Mouse (Mus musculus): Measurements from ENCODE around the gene Npepps. TPM values are rescaled to one million over a fixed set of nuclear protein-coding genes. Genes with fewer than 3 reads are reported as not detected.
"Not testable (repeated sequence)": the region's sequence is repeated elsewhere in the genome, so short reads cannot be mapped to it uniquely, and the experiment has no call there.

The Npepps gene
- polyA plus RNA-seq, 1 experiment = 41.8 TPM

- Histone ChIP-seq H3K27ac (ENCODE audit: control insufficient read depth, insufficient read depth, low read depth, low read length, poor library complexity) (no peak overlapping the region), H3K4me1 (ENCODE audit: control insufficient read depth, insufficient read depth, low read length) (no peaks in the 10 kb centered on the region; the same call in 1 of the 2 replicates), H3K4me3 (replicated peaks; ENCODE audit: control insufficient read depth, low read depth, low read length) (no peak overlapping the region)
- WGBS = 37% methylated on average over 6 of the region's 6 CpGs
- TF ChIP-seq CTCF (IDR thresholded peaks at IDR 0.05; ENCODE audit: control insufficient read depth, insufficient read depth, low read length) (no peak), POLR2A (IDR thresholded peaks at IDR 0.05; ENCODE audit: borderline replicate concordance, control insufficient read depth, low read depth, low read length) (no peak)
Observed at GRCm38 (mm10) chr11:97190992-97191391, 89.4 kb downstream of the Npepps start.

- H3K4me3 ChIP-seq (replicated peaks; ENCODE audit: control insufficient read depth, low read depth, low read length); H3K27ac ChIP-seq (ENCODE audit: control insufficient read depth, insufficient read depth, low read depth, low read length, poor library complexity); H3K4me1 ChIP-seq (ENCODE audit: control insufficient read depth, insufficient read depth, low read length): not testable (repeated sequence)
- 70% methylated on average over 6 of the region's 6 CpGs for WGBS
Observed at GRCm38 (mm10) chr11:97189645-97190044, 90.8 kb downstream of the Npepps start.

- Histone ChIP-seq H3K4me1 (ENCODE audit: control insufficient read depth, insufficient read depth, low read length) (no peaks in the 10 kb centered on the region; the same call in 1 of the 2 replicates), H3K27ac (ENCODE audit: control insufficient read depth, insufficient read depth, low read depth, low read length, poor library complexity) (no peak overlapping the region), H3K4me3 (replicated peaks; ENCODE audit: control insufficient read depth, low read depth, low read length) (no peak overlapping the region)
- no peak for TF ChIP-seq POLR2A (IDR thresholded peaks at IDR 0.05; ENCODE audit: borderline replicate concordance, control insufficient read depth, low read depth, low read length)
- TF ChIP-seq CTCF (IDR thresholded peaks at IDR 0.05; ENCODE audit: control insufficient read depth, insufficient read depth, low read length) = no peak
- 24% methylated on average over 3 of the region's 3 CpGs for WGBS
Observed at GRCm38 (mm10) chr11:97189231-97189630, 91.2 kb downstream of the Npepps start.

GRCm38 (mm10) chr11:97188643-97188955 lies 91.8 kb downstream of the Npepps start:
- TF ChIP-seq POLR2A (IDR thresholded peaks at IDR 0.05; ENCODE audit: borderline replicate concordance, control insufficient read depth, low read depth, low read length) (no peak), CTCF (IDR thresholded peaks at IDR 0.05; ENCODE audit: control insufficient read depth, insufficient read depth, low read length) (no peak)
- Histone ChIP-seq H3K4me1 (ENCODE audit: control insufficient read depth, insufficient read depth, low read length) (no peaks in the 10 kb centered on the region; the same call in 1 of the 2 replicates), H3K4me3 (replicated peaks; ENCODE audit: control insufficient read depth, low read depth, low read length) (peak overlapping the region; percentile 73), H3K27ac (ENCODE audit: control insufficient read depth, insufficient read depth, low read depth, low read length, poor library complexity) (peak overlapping the region; percentile 99)
- WGBS = under 1% methylated on average over 15 of the region's 15 CpGs

GRCm38 (mm10) chr11:97187764-97188642 lies 92.4 kb downstream of the Npepps start, which contains the start of gene Kpnb1:
Kpnb1 (minus strand) TSS chr11:97187881.
- under 1% methylated on average over 96 of the region's 101 CpGs for WGBS
- H3K4me3 ChIP-seq (replicated peaks; ENCODE audit: control insufficient read depth, low read depth, low read length) = peak within 1 kb of the TSS; percentile 98
- no peak; the same call in 1 of the 2 replicates for TF ChIP-seq CTCF (IDR thresholded peaks at IDR 0.05; ENCODE audit: control insufficient read depth, insufficient read depth, low read length)
- TF ChIP-seq POLR2A (IDR thresholded peaks at IDR 0.05; ENCODE audit: borderline replicate concordance, control insufficient read depth, low read depth, low read length) = peak; percentile 85
- peak within 1 kb of the TSS; percentile 99 for H3K27ac ChIP-seq (ENCODE audit: control insufficient read depth, insufficient read depth, low read depth, low read length, poor library complexity)
- H3K4me1 ChIP-seq (ENCODE audit: control insufficient read depth, insufficient read depth, low read length) = no peaks in the 10 kb centered on the region; the same call in 1 of the 2 replicates

GRCm38 (mm10) chr11:97186947-97187763 lies 93.3 kb downstream of the Npepps start:
- WGBS = under 1% methylated on average over 73 of the region's 74 CpGs
- no peaks in the 10 kb centered on the region; the same call in 1 of the 2 replicates for H3K4me1 ChIP-seq (ENCODE audit: control insufficient read depth, insufficient read depth, low read length)

GRCm38 (mm10) chr11:97185704-97186614 lies 94.5 kb downstream of the Npepps start:
- Histone ChIP-seq H3K4me3 (replicated peaks; ENCODE audit: control insufficient read depth, low read depth, low read length) (no peak overlapping the region), H3K27ac (ENCODE audit: control insufficient read depth, insufficient read depth, low read depth, low read length, poor library complexity) (no peak overlapping the region), H3K4me1 (ENCODE audit: control insufficient read depth, insufficient read depth, low read length) (no peaks in the 10 kb centered on the region; the same call in 1 of the 2 replicates)
- TF ChIP-seq POLR2A (IDR thresholded peaks at IDR 0.05; ENCODE audit: borderline replicate concordance, control insufficient read depth, low read depth, low read length) (no peak), CTCF (IDR thresholded peaks at IDR 0.05; ENCODE audit: control insufficient read depth, insufficient read depth, low read length) (no peak)
- 46% methylated on average over 5 of the region's 5 CpGs for WGBS

More at GRCm38 (mm10) chr11:97186947-97187763, 93.3 kb downstream of the Npepps start:
- Histone ChIP-seq H3K4me3 (replicated peaks; ENCODE audit: control insufficient read depth, low read depth, low read length) (peak overlapping the region; percentile 98), H3K27ac (ENCODE audit: control insufficient read depth, insufficient read depth, low read depth, low read length, poor library complexity) (peak overlapping the region; percentile 92)
- TF ChIP-seq CTCF (IDR thresholded peaks at IDR 0.05; ENCODE audit: control insufficient read depth, insufficient read depth, low read length) = no peak
- TF ChIP-seq POLR2A (IDR thresholded peaks at IDR 0.05; ENCODE audit: borderline replicate concordance, control insufficient read depth, low read depth, low read length) = peak; percentile 36; the same call in 1 of the 2 replicates

Measured in bone marrow, adult 2 months (tissue).